Mouse (Mus musculus): ENCODE data around the gene Lsamp. TPM values are rescaled to one million over a fixed set of nuclear protein-coding genes. Genes with fewer than 3 reads are reported as not detected.
A peak's percentile ranks its signal among the peaks of the same experiment; 100 is the strongest.

Lsamp gene
- polyA plus RNA-seq, 1 experiment from 2014 or later, result 29.4 TPM

DNA sequence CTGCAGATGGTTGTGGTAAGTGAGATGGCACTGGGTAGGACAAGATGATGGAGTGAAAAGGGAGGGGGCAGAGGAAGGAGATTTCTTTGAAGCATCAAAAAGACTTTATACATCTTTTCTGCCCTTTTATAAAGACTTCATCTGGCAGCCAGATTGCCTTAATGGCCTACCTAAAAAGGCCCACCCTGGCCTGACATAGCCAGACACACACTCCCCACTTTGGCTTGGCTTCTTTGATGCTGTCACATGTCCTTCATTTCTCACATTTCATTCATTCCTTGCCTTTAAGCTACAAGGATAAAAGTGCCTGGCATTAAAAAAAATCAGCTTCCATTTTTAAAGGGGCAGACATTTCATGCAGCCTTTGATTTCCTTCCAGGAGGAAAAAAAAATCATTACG lies 1803.0 kb downstream of the Lsamp start:
- H3K4me2 ChIP-seq (replicated peaks), result no peak overlapping the region
- no peak for ATAC-seq (ENCODE audit: low FRiP score, low read depth)
- no peak overlapping the region for H3K27ac ChIP-seq
- no peaks in the 10 kb centered on the region for H3K4me1 ChIP-seq
- H3K4me3 ChIP-seq, result no peak overlapping the region
- no peaks in the 10 kb centered on the region for H3K27me3 ChIP-seq (replicated peaks)
- H3K9me3 ChIP-seq, result no peaks in the 10 kb centered on the region
- no peak overlapping the region for H3K9ac ChIP-seq
- H3K36me3 ChIP-seq, result no peaks in the 10 kb centered on the region
- 67% methylated on average over 1 of the region's 1 CpGs for WGBS

DNA sequence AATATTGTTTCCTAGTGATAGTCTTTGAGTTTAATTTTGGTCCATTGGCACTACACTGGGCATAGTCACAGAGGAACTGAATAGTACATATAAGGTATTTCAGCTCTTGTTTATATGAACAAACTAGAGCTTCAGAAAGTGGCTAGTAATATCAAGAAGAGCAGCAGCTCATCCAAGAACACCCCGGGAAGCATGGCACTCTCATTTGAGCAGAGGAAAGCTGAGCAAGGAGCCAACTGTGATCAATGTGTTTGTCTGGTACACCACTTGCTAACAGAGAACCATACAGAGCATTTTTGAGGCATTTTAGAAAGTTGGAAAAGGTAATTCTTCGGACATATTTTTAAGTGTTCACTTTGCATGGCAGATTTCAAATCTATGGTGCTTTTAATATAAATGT lies 1805.9 kb downstream of the Lsamp start:
- WGBS, result 86% methylated on average over 2 of the region's 2 CpGs

DNA sequence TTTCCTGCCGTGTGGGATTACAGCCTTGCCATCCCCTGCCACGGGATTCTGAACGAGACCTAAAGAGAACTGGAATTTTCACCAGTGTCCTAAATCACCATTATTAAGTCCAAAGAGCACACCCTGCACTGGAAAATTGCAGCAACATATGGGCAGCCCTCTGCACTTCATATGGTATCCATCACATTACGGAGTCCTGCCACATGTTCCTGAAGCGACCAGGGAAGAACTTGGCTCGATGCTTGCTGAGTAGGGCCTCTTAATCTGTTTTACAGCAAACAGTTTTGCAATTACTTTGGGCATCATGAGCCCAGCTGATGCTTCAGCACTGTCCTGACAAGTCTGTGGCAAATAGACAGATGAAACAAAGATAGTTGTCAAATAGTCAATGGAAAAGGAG lies 1836.2 kb downstream of the Lsamp start:
- no peak for ATAC-seq (ENCODE audit: low FRiP score, low read depth)
- 79% methylated on average over 6 of the region's 6 CpGs for WGBS
- H3K36me3 ChIP-seq, result no peaks in the 10 kb centered on the region
- H3K27me3 ChIP-seq (replicated peaks), result no peaks in the 10 kb centered on the region
- H3K4me2 ChIP-seq (replicated peaks), result no peak overlapping the region
- H3K4me3 ChIP-seq, result no peak overlapping the region
- no peak overlapping the region for H3K27ac ChIP-seq
- H3K9me3 ChIP-seq, result no peaks in the 10 kb centered on the region
- H3K9ac ChIP-seq, result no peak overlapping the region
- no peaks in the 10 kb centered on the region for H3K4me1 ChIP-seq

More for the DNA sequence above, 1805.9 kb downstream of the Lsamp start:
- Histone ChIP-seq H3K36me3 (no peaks in the 10 kb centered on the region), H3K27ac (no peak overlapping the region), H3K27me3 (replicated peaks) (no peaks in the 10 kb centered on the region), H3K4me3 (no peak overlapping the region), H3K9me3 (no peaks in the 10 kb centered on the region), H3K4me1 (no peaks in the 10 kb centered on the region), H3K9ac (no peak overlapping the region), H3K4me2 (replicated peaks) (no peak overlapping the region)
- ATAC-seq (ENCODE audit: low FRiP score, low read depth), result no peak

DNA sequence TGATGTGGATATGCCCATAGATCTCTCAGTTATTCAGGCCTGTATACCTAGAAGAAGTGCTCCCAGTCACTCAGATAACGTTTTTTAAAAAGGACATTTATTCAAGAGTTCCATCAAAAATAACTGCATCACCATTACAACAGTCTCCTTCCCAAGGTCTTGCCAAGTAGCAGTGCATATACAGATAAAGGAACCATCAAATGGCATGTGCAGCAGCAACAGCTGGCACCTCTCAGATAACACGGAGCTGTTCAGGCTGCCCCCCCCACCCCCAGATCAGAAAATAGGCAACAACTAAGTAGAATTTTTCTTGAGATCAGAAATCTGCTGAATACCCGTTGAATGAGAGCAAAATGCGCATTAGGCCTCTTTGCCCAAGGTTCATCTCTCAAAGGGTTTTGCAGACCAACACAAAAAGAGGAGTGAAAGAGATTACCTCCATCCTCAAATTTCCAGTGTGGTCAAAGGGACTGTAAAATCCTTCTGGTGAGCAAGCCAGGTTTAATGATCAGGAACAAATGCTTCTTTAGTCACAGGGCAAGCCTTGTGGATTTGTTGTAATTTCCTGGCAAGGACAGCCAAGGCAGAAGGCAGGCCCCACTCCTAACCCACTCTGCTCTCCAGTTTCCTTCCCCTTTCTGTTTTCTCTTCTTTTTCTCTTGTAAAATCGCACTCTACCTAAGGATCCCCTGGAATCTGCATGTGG lies 1842.9 kb downstream of the Lsamp start:
- 60% methylated on average over 5 of the region's 5 CpGs for WGBS
- ATAC-seq (ENCODE audit: low FRiP score, low read depth), result no peak
- H3K27me3 ChIP-seq (replicated peaks), result no peaks in the 10 kb centered on the region

DNA sequence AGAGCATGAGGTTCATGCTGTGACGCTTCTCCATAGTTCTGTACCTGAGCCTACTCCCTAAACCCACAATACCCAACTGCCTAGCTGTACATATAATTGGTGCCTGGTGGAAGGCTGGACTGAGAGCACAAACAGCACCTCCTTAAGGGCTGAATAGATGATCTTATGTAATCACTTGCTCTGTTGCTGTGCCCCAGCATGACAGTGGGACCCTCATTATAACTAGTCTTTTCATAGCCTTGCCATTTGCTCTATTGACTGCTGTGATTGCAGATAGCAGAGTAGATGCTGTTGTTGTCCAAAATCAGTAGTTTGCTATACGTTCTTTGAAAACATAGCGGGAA lies 1843.4 kb downstream of the Lsamp start:
- H3K4me1 ChIP-seq, result no peaks in the 10 kb centered on the region; the same call in 1 of the 2 replicates
- no peak overlapping the region for H3K4me2 ChIP-seq (replicated peaks)
- H3K9ac ChIP-seq, result no peak overlapping the region
- 87% methylated on average over 3 of the region's 3 CpGs for WGBS
- H3K27me3 ChIP-seq (replicated peaks), result no peaks in the 10 kb centered on the region
- H3K4me3 ChIP-seq, result no peak overlapping the region
- ATAC-seq (ENCODE audit: low FRiP score, low read depth), result no peak
- no peaks in the 10 kb centered on the region for H3K36me3 ChIP-seq
- no peak overlapping the region for H3K27ac ChIP-seq
- H3K9me3 ChIP-seq, result no peaks in the 10 kb centered on the region

More for the DNA sequence above, 1842.9 kb downstream of the Lsamp start:
- Histone ChIP-seq H3K9ac (no peak overlapping the region), H3K27ac (no peak overlapping the region), H3K4me2 (replicated peaks) (no peak overlapping the region), H3K9me3 (no peaks in the 10 kb centered on the region), H3K36me3 (no peaks in the 10 kb centered on the region), H3K4me1 (no peaks in the 10 kb centered on the region; the same call in 1 of the 2 replicates), H3K4me3 (no peak overlapping the region)

DNA sequence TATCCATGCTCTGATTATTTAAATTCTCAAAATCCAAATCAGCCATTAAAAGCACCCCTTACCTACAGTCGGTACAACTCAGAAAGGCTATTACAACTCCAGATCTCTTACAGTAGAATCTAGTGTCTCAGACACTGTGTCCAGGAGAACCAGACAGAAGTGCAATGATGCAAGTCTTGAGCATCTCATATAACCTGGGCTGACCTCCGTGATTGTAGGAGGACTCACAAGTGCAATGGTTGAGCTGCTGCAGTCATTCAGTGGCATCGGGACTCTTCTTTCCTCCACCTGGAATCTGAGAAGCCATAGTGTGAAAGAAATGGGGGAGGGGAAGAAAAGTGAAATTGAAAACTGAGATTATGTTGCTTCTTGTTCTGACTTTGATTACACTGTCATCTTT lies 1850.5 kb downstream of the Lsamp start:
- no peaks in the 10 kb centered on the region for H3K27me3 ChIP-seq (replicated peaks)
- H3K4me2 ChIP-seq (replicated peaks), result no peak overlapping the region
- no peaks in the 10 kb centered on the region for H3K4me1 ChIP-seq
- no peaks in the 10 kb centered on the region for H3K36me3 ChIP-seq
- no peak overlapping the region for H3K27ac ChIP-seq
- ATAC-seq (ENCODE audit: low FRiP score, low read depth), result no peak
- no peaks in the 10 kb centered on the region for H3K9me3 ChIP-seq
- no peak overlapping the region for H3K9ac ChIP-seq
- no peak overlapping the region for H3K4me3 ChIP-seq
- WGBS, result 85% methylated on average over 3 of the region's 3 CpGs

DNA sequence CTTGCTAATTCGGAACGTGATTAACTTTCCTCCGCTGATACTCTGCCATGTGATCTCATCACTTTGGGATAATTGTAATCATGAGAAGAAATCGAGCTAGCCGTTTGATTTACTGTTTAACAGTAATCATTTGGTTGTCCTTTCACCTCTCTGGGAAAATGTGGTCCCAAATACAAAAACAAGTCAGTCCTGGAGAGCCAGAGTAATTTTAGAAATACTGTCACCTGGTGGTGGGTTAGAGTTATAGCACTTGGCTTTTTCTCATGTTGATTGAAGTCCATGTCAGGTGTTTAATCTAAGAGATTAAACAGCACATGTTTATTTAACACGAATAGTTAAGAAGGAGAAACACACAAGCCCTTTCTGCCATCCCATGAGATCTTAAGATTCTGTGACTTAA lies 1851.6 kb downstream of the Lsamp start:
- H3K9ac ChIP-seq, result no peak overlapping the region
- ATAC-seq (ENCODE audit: low FRiP score, low read depth), result no peak
- H3K27me3 ChIP-seq (replicated peaks), result no peaks in the 10 kb centered on the region
- H3K4me3 ChIP-seq, result no peak overlapping the region
- no peaks in the 10 kb centered on the region for H3K4me1 ChIP-seq
- no peaks in the 10 kb centered on the region for H3K36me3 ChIP-seq
- no peak overlapping the region for H3K27ac ChIP-seq
- no peak overlapping the region for H3K4me2 ChIP-seq (replicated peaks)
- no peaks in the 10 kb centered on the region for H3K9me3 ChIP-seq
- WGBS, result 59% methylated on average over 6 of the region's 6 CpGs

DNA sequence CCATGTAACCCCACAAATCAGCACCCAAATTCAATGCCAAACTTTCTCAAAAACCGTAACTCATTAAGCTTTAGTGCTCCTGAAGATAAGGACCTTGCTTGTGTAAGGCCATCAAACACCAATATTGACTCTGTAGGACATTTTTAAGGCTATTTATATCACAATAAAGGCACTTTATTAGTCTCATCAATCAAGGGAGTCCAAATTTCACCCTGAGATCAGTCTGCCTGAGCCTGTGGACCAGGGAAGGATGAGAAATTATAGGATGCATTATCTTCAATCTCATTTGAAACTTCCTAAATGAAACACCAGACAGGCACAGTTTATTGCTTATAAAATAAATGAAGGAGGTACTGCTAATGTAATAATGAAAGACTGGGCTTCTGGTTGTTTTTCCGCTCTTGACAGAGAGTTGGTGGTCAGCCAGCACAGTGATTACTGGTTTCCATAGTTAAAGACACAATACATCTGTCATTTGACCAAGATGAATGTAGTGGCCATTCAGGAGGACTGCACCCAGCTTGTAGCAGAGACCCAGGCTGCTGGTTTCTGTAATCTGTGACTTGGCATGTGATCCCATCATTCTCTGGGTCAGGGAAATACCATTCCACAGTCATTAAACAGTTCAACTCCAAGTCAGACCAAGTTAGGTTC lies 1855.7 kb downstream of the Lsamp start:
- 45% methylated on average over 2 of the region's 2 CpGs for WGBS
- Histone ChIP-seq H3K9me3 (no peaks in the 10 kb centered on the region), H3K4me3 (no peak overlapping the region), H3K9ac (no peak overlapping the region), H3K27ac (no peak overlapping the region), H3K27me3 (replicated peaks) (no peaks in the 10 kb centered on the region), H3K4me2 (replicated peaks) (no peak overlapping the region), H3K36me3 (no peaks in the 10 kb centered on the region), H3K4me1 (no peaks in the 10 kb centered on the region)
- ATAC-seq (ENCODE audit: low FRiP score, low read depth), result peak; percentile 44; the same call in 1 of the 2 replicates

DNA sequence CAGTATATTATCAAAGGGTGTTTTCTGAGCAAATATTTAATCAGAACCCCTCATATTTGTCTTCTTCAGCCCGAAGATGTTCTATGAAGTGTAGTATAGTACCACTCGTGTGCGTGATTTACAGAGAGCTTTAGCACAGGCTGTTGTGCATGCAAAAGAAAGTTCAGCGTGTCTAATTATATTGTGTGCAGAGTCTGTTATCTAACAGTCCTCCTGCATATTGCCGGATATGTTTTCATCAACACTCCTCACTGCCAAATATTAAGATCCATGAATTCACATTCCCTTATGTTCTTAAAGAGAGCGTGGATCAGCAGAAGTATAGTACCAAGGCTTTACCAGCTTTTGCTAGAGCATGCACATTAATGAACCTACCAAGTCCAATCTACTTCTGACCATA lies 1862.7 kb downstream of the Lsamp start:
- Histone ChIP-seq H3K27me3 (replicated peaks) (no peaks in the 10 kb centered on the region), H3K36me3 (no peaks in the 10 kb centered on the region), H3K4me3 (no peak overlapping the region), H3K27ac (no peak overlapping the region), H3K9ac (no peak overlapping the region), H3K9me3 (no peaks in the 10 kb centered on the region), H3K4me2 (replicated peaks) (no peak overlapping the region), H3K4me1 (no peaks in the 10 kb centered on the region)
- WGBS, result 91% methylated on average over 6 of the region's 6 CpGs
- ATAC-seq (ENCODE audit: low FRiP score, low read depth), result no peak

DNA sequence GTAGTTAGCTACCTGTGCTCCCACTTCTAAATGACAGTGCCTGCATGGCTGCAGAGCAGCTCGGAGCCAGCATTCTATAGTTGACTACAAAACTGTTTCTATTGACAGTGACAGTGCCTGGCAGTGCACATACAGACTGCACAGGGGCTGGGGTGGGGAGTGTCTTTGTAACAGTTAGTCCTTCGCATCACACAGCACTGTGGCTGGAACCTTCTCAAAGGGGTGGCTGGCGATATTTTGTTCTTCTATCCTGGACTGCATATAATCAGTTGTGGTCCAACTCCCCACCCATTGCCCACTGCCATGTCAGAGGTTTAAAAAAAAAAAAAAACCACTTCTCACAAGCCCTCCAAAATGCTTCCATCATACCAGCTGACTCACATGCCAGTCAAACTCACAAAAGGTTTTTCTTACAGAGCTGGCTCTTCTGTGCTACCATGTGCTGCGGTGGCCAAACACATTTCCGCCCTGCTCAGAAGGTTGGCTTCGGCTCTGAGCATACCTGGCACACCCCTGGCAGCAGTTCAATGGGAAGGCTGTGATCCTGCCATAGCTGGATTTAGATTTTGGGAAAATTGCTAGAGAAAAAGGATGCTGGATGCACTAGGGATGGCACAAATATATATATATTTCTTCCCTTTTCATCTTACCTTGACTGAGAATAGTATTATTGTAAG lies 1887.9 kb downstream of the Lsamp start:
- Histone ChIP-seq H3K36me3 (no peaks in the 10 kb centered on the region), H3K4me1 (no peaks in the 10 kb centered on the region), H3K27me3 (replicated peaks) (no peaks in the 10 kb centered on the region), H3K4me3 (no peak overlapping the region), H3K4me2 (replicated peaks) (no peak overlapping the region), H3K9ac (no peak overlapping the region), H3K27ac (no peak overlapping the region), H3K9me3 (no peaks in the 10 kb centered on the region)
- ATAC-seq (ENCODE audit: low FRiP score, low read depth), result no peak
- 86% methylated on average over 6 of the region's 6 CpGs for WGBS

DNA sequence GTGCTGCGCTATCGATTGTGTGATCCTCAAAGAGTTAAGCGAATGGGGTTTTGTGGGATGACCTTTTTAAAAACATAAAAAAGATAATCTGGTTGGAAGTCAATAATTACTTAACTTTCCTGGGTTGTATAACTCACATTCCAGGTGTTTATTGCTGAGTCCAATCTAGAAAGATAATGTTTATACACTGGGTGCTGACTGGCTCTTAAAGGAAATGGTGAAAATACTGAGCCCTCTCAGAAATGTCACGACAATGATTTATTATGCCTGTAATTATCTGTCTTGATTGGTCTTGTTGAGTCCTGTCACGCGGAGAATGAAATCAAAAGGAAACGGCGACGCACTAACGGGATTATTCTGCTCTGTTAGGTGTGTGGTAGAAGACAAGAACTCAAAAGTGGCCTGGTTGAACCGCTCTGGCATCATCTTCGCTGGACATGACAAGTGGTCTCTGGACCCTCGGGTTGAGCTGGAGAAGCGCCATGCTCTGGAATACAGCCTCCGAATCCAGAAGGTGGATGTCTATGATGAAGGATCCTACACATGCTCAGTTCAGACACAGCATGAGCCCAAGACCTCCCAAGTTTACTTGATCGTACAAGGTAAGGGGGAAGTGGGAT lies 1904.5 kb downstream of the Lsamp start:
- 85% methylated on average over 16 of the region's 16 CpGs for WGBS
- Histone ChIP-seq H3K27me3 (replicated peaks) (no peaks in the 10 kb centered on the region), H3K9me3 (no peaks in the 10 kb centered on the region), H3K27ac (no peak overlapping the region), H3K4me2 (replicated peaks) (no peak overlapping the region), H3K9ac (no peak overlapping the region), H3K4me3 (no peak overlapping the region), H3K36me3 (no peaks in the 10 kb centered on the region), H3K4me1 (no peaks in the 10 kb centered on the region)
- no peak for ATAC-seq (ENCODE audit: low FRiP score, low read depth)

DNA sequence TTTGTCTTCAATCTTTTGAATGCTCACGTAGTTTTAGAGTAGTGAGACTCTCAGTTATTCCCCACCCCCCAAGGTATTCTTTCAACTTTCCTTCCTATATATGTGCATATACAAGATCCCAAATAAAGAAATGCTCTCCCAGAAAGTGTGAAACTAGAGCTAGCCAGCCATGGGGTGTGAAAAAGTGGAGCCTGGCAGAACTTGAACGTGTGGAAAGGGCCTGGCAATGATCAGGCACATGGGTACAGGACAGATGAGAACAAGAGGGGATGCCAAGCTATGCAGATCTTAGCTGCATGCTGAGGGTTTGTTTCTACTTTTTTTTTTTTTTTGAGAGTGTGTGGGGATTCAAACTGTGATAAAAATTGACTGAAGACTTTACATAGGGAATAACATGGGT lies 1916.6 kb downstream of the Lsamp start:
- 63% methylated on average over 2 of the region's 2 CpGs for WGBS
- no peaks in the 10 kb centered on the region for H3K27me3 ChIP-seq (replicated peaks)
- ATAC-seq (ENCODE audit: low FRiP score, low read depth), result no peak
- H3K27ac ChIP-seq, result no peak overlapping the region
- H3K4me1 ChIP-seq, result no peaks in the 10 kb centered on the region
- H3K9ac ChIP-seq, result no peak overlapping the region
- H3K9me3 ChIP-seq, result no peaks in the 10 kb centered on the region
- H3K4me3 ChIP-seq, result no peak overlapping the region
- no peaks in the 10 kb centered on the region for H3K36me3 ChIP-seq
- H3K4me2 ChIP-seq (replicated peaks), result no peak overlapping the region
